Mouse (Mus musculus): Measurements from ENCODE around the gene Ctnna3.
"Not testable (repeated sequence)": the region's sequence is repeated elsewhere in the genome, so short reads cannot be mapped to it uniquely, and the experiment has no call there.

Ctnna3 gene

GRCm38 (mm10) chr10:63424475-63424814, 5.5 kb upstream of the Ctnna3 start:
- no peak for DNase-seq (ENCODE audit: low read depth)

GRCm38 (mm10) chr10:63427146-63427545, 2.8 kb upstream of the Ctnna3 start:
- DNase-seq (ENCODE audit: low read depth), result no peak

GRCm38 (mm10) chr10:63428243-63429022, 1.5 kb upstream of the Ctnna3 start:
- DNase-seq (ENCODE audit: low read depth), result peak; percentile 19

GRCm38 (mm10) chr10:63429023-63429340, 916 bp upstream of the Ctnna3 start:
- DNase-seq (ENCODE audit: low read depth), result no peak

- DNase-seq (ENCODE audit: low read depth), result peak; percentile 98
Measured at GRCm38 (mm10) chr10:63429380-63429779, 518 bp upstream of the Ctnna3 start.

GRCm38 (mm10) chr10:63431221-63431736, 1.4 kb downstream of the Ctnna3 start:
- no peak for DNase-seq (ENCODE audit: low read depth)

GRCm38 (mm10) chr10:63432099-63432498, 2.2 kb downstream of the Ctnna3 start:
- DNase-seq (ENCODE audit: low read depth), result no peak

GRCm38 (mm10) chr10:63432887-63433286, 3.0 kb downstream of the Ctnna3 start:
- no peak for DNase-seq (ENCODE audit: low read depth)

GRCm38 (mm10) chr10:63438736-63439262, 8.9 kb downstream of the Ctnna3 start:
- DNase-seq (ENCODE audit: low read depth), result no peak

GRCm38 (mm10) chr10:63439694-63440228, 9.9 kb downstream of the Ctnna3 start:
- DNase-seq (ENCODE audit: low read depth), result no peak

- not testable (repeated sequence) for DNase-seq (ENCODE audit: low read depth)
Measured at GRCm38 (mm10) chr10:63444602-63445387, 14.9 kb downstream of the Ctnna3 start.

GRCm38 (mm10) chr10:63453926-63454325, 24.0 kb downstream of the Ctnna3 start:
- no peak for DNase-seq (ENCODE audit: low read depth)

- no peak for DNase-seq (ENCODE audit: low read depth)
Measured at GRCm38 (mm10) chr10:63455110-63455878, 25.4 kb downstream of the Ctnna3 start.

GRCm38 (mm10) chr10:63457292-63458128, 27.6 kb downstream of the Ctnna3 start:
- no peak for DNase-seq (ENCODE audit: low read depth)

GRCm38 (mm10) chr10:63460935-63461334, 31.0 kb downstream of the Ctnna3 start:
- DNase-seq (ENCODE audit: low read depth), result no peak

GRCm38 (mm10) chr10:63472473-63472872, 42.6 kb downstream of the Ctnna3 start:
- DNase-seq (ENCODE audit: low read depth), result no peak

- peak; percentile 67 for DNase-seq (ENCODE audit: low read depth)
Measured at GRCm38 (mm10) chr10:63476167-63476647, 46.3 kb downstream of the Ctnna3 start.

- no peak for DNase-seq (ENCODE audit: low read depth)
Measured at GRCm38 (mm10) chr10:63478946-63479345, 49.0 kb downstream of the Ctnna3 start.

- peak; percentile 18 for DNase-seq (ENCODE audit: low read depth)
Measured at GRCm38 (mm10) chr10:63480066-63480465, 50.2 kb downstream of the Ctnna3 start.

- no peak for DNase-seq (ENCODE audit: low read depth)
Measured at GRCm38 (mm10) chr10:63488346-63488745, 58.4 kb downstream of the Ctnna3 start.

- DNase-seq (ENCODE audit: low read depth), result no peak
Measured at GRCm38 (mm10) chr10:63523956-63524355, 94.1 kb downstream of the Ctnna3 start.
